Comparison of ENCODE assay signal across 8 mouse cellular contexts in the genomic region with DNA sequence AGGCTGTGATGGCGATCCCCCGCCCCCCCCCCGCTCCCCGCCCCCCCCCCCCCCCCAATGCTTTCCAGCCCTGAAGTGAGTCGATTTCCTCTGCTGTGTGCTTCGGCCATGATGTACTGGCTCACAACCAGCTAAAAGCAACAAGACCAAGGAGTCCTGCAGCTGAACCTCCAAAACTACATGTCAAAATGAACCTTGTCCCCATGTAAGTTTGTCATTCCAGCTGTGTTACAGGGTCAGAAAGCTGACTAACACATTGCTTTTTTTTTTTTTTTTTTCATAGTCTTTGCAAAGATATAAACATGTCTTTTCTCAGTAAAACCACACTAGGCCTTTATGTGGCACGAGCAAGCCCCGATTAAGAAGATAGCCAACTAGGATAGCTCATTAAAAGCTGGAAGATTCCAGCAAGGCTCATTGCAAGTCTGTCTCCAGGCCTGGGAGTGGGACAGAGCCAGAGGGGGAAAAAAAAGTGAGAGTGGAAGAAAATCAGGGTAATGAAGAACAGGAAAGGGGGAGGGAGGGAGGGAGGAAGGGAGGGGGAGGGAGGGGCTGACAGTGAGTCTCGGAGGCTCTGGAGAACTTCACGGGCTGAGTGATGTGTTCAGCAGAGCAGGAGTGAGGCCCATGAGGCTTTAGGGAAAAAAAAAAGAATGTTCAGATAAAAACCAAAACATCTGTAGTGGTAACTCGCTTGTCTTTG. TPM values are rescaled to one million over a fixed set of nuclear protein-coding genes. Genes with fewer than 3 reads are reported as not detected.
DNase-seq lines count a peak whose midpoint lies in the region; ATAC-seq and TF ChIP-seq lines count a peak whose summit lies in the region.

No protein-coding gene starts in this region.

- no peaks in the 10 kb centered on the region for H3K27me3 ChIP-seq in heart, embryonic 10.5 days (ENCODE audit: insufficient read depth, poor library complexity, severe bottlenecking)
- H3K27me3 ChIP-seq in stomach, embryonic 15.5 days (replicated peaks) = no peaks in the 10 kb centered on the region

- intact Hi-C loops in left cerebral cortex, postnatal 14 days (cut with DNase I) = no loop called here

- peak; percentile 70 for ATAC-seq in CD4-positive, CD25-positive, alpha-beta regulatory T cell, adult 4 months
- peak; percentile 53 for ATAC-seq in stomach, embryonic 15.5 days (ENCODE audit: insufficient read depth, low FRiP score, low read depth)

- no peak overlapping the region for H3K4me3 ChIP-seq in heart, embryonic 10.5 days
- H3K4me3 ChIP-seq in stomach, embryonic 15.5 days (replicated peaks) = no peak overlapping the region
- H3K4me3 ChIP-seq in layer of hippocampus, adult 2 months = no peak overlapping the region

- no peaks in the 10 kb centered on the region; the same call in 1 of the 2 replicates for H3K36me3 ChIP-seq in heart, embryonic 10.5 days
- no peaks in the 10 kb centered on the region for H3K36me3 ChIP-seq in stomach, embryonic 15.5 days

- peaks cover 77% of the 10 kb centered on the region for H3K4me1 ChIP-seq in heart, embryonic 10.5 days
- peaks cover 32% of the 10 kb centered on the region for H3K4me1 ChIP-seq in stomach, embryonic 15.5 days

- no peak for TF ChIP-seq CTCF in layer of hippocampus, adult 2 months (conservative IDR thresholded peaks at IDR 0.05)

- peak overlapping the region; percentile 90 for H3K27ac ChIP-seq in heart, embryonic 10.5 days
- H3K27ac ChIP-seq in stomach, embryonic 15.5 days = peak overlapping the region; percentile 96
- H3K27ac ChIP-seq in layer of hippocampus, adult 2 months = no peak overlapping the region

- H3K9me3 ChIP-seq in heart, embryonic 10.5 days = no peaks in the 10 kb centered on the region
- no peaks in the 10 kb centered on the region for H3K9me3 ChIP-seq in stomach, embryonic 15.5 days

- 3% methylated on average over 9 of the region's 11 CpGs for WGBS in heart, embryonic 10.5 days
- WGBS in stomach, embryonic 15.5 days = 16% methylated on average over 11 of the region's 11 CpGs

- H3K4me2 ChIP-seq in stomach, embryonic 15.5 days = no peak overlapping the region

- no peak overlapping the region for H3K9ac ChIP-seq in stomach, embryonic 15.5 days

- DNase-seq in R1 (ENCODE audit: low read depth, low spot score) (peak; percentile 40), liver (peak; percentile 51)
- no peak for DNase-seq in heart, embryonic 10.5 days (ENCODE audit: low spot score)
- no peak for DNase-seq in layer of hippocampus, adult 2 months (ENCODE audit: low spot score in 2 of 2)
- DNase-seq in left cerebral cortex, postnatal 14 days (ENCODE audit: low spot score in 2 of 2) = no peak
- DNase-seq in spleen, postnatal 10 days (ENCODE audit: low spot score in 2 of 2) = no peak

RNA-seq across cellular contexts. Expression of gene Ddc, which starts 19.5 kb away (rescaled TPM):
- polyA plus RNA-seq in CD4-positive, CD25-positive, alpha-beta regulatory T cell, adult 4 months (2017; shearing (Covaris generic)) = 1 to 10 TPM; 5.1 to 5.2 TPM
- 34.5 and 42.8 TPM in 2 replicates for polyA plus RNA-seq in heart, embryonic 10.5 days (2016; fragmentation: Nextera tagmentation; extraction: Ambion mirVana)
- polyA plus RNA-seq in stomach, embryonic 15.5 days (2015; fragmentation: Nextera tagmentation; extraction: Ambion mirVana) = 48.5 and 57.0 TPM in 2 replicates
- 1 to 10 TPM; 8.1 to 8.9 TPM for total RNA-seq in layer of hippocampus, adult 2 months (2021)
- 1 to 10 TPM; 5.1 to 5.4 TPM for total RNA-seq in left cerebral cortex, postnatal 14 days (2021)

Comparison
In these comparisons a context has a peak if more than half of its experiments do, and no peak if none do; other contexts are left out.
1. DNase-seq: peak in R1 (single experiment) and liver (single experiment); none in heart, embryonic 10.5 days (single experiment), layer of hippocampus, adult 2 months (0 of 2), left cerebral cortex, postnatal 14 days (0 of 2) and spleen, postnatal 10 days (0 of 2).